Mouse (Mus musculus) fibroblast of lung, adult 2 months (primary cell): ENCODE measurements around the gene Acbd4.
A peak's percentile ranks its signal among the peaks of the same experiment; 100 is the strongest.

Source experiments
- DNase-seq: peaks from one replicate; pipeline ENCODE4 v3.0.0-alpha.2; 2011; ENCODE audit warnings: low read depth

Gene Acbd4

DNA sequence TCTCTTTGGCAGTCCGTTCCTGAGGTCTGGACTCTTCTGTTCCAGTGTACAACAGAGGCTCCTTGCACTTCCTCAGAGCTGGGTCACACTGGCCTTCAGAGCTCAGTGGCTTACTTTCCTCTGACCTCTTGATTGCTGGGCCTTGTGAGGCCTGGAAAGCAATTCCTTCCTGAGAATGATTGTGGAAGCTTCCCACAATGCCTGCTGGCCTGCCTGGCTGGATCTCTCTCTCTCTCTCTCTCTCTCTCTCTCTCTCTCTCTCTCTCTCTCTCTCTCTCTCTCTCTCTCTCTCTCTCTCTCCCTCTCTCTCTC lies 40.4 kb downstream of the Acbd4 start:
- DNase-seq = no peak

DNA sequence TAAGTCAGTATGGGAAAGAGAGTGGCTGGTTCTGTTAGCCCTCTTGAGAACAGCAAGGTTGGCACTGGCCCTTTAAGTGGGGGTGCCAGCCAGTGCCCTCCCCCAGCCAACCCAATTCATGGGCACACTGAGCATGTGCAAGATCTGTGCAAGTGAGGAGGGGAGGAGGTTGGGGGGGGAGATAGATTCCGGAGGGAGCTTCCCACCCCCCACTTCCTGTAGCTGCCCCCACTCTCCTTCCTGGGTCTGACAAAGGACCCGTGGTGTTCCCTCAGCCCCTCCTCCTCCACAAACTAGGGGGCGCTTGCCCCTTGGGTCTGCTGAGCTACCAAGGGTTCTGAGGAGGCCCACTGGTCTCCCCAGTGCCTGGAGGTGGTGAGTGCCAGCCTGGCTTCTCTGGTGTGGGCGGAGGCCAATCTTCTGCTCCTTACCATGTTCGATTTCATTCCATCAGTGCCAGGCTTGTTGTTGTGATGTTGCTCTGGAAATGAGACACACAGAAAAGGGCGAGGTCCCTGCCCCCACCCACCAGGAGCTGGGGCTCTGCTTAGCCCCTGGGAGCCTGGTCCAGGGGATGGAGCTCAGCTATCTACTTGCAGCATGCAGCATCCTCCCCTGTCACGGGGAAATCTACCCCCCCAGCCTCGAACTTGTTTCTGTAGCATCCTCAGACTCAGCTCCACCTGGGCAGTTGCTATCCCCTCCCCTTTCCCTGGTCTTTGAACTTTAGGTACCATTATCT lies 41.1 kb downstream of the Acbd4 start:
- DNase-seq = no peak

- no peak for DNase-seq
Measured at GRCm38 (mm10) chr11:103144309-103145285, 43.1 kb downstream of the Acbd4 start.

GRCm38 (mm10) chr11:103146386-103146785 lies 44.9 kb downstream of the Acbd4 start:
- no peak for DNase-seq

DNA sequence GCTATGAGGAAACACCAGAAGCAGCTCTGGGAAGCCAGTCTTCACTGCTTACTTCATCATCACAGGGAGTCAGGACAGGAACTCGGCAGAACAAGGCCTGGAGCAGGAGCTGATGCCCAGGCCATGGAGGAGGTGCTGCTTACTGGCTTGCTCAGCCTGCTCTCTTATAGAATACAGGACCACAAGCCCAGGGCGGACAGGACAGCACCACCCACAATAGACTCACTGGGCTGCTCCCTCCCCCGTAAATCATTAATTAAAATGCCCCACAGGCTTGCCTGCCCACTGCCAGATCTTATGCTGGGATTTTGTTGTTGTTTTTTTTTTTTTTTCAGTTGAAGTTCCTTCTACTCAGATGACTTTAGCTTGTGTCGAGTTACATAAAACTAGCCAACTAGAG lies 46.3 kb downstream of the Acbd4 start:
- DNase-seq = no peak

DNA sequence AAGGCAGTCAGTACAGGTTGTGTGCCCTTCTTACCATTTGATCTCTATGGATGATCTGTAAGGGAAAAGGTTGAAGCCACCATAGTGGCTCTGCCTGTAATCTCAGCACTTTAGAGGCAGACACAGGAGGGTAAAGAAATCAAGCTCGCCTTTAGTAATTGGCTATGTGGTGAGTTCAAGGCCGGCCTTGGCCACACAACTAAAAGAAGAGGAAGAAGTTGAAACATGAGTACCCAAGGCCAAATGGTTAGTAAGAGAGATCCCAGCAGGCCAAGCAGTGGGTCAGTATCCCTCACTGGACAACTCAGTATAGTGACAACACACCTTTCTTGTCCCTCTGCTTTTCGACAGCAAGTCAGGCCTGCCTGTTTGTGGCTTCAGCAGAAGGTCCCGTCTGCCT lies 48.3 kb downstream of the Acbd4 start:
- no peak for DNase-seq

- peak; percentile 81 for DNase-seq
Measured at GRCm38 (mm10) chr11:103158621-103159478, 57.4 kb downstream of the Acbd4 start.

- no peak for DNase-seq
Measured at GRCm38 (mm10) chr11:103160738-103161137, 59.3 kb downstream of the Acbd4 start.

DNA sequence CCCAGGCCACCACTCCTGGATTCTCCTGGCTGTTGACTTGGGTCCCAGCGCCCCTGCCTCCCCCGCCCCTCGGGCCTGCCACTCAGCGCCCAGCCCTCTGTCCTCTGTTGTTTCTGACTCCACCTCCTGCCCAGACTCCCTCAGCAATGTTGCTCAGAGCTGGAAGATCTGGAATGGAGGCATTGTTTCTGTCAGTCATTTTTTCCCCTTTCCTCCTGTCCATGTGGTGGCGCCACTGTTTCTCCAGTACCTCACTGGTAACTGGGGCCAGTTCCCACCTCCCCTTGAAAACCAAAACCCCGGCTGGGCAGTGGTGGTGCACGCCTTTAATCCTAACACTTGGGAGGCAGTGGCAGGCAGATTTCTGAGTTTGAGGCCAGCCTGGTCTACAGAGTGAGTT lies 60.0 kb downstream of the Acbd4 start:
- DNase-seq = no peak
